Mouse (Mus musculus): ENCODE results near the gene Plekha1.

DNA sequence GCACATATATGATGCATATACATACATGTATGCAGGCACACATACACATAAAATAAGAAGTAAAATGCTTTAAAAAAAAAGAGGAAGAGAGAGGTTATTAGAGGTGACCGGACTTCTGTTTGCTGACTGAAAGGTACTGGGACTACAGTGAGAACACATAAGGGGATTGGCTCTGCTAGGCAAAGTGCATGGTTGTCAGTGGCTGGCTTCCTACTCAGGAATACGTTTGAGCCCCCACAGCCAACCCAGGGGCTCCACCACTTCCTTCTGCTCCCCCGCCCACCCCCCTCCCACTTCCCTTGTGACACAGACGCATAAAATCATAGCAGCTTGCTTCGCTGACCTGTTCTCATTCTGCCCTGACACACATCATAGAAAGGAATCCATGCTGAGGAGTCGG, 7.6 kb upstream of the Plekha1 start:
- TF ChIP-seq TCF12 (IDR thresholded peaks at IDR 0.05; ENCODE audit: low read depth, low read length) (no peak), CTCF (IDR thresholded peaks at IDR 0.05 in 2 of 3, conservative IDR thresholded peaks at IDR 0.05 in 1 of 3; ENCODE audit: control insufficient read depth in 1 of 3, insufficient read depth in 1 of 3, low read depth in 2 of 3, low read length in 3 of 3, poor library complexity in 1 of 3, severe bottlenecking in 1 of 3) (no peak)

All from MEL (cell line).